Mouse (Mus musculus) limb, embryonic 13.5 days (tissue): Measurements from ENCODE around the gene Pus1. TPM values are rescaled to one million over a fixed set of nuclear protein-coding genes. Genes with fewer than 3 reads are reported as not detected.
A peak's percentile ranks its signal among the peaks of the same experiment; 100 is the strongest.
"Not testable (repeated sequence)": the region's sequence is repeated elsewhere in the genome, so short reads cannot be mapped to it uniquely, and the experiment has no call there.

ENCODE experiments used
- ATAC-seq: fragments of 200-750 bp; cut with Nextera tagmentation; 2 replicates; pipeline ENCODE4 v1.8.0; 2017; ENCODE audit warnings: low read depth, moderate number of reproducible peaks, moderate TSS enrichment; ENCODE audit not compliant: low FRiP score
- H3K27ac ChIP-seq: fragments of 300-500 bp; sonication (generic); 2 replicates; pipeline ENCODE4 v1.5.1; 2015; ENCODE audit warnings: inconsistent platforms, mild to moderate bottlenecking, moderate library complexity
- H3K27me3 ChIP-seq: fragments of 300-500 bp; sonication (generic); 2 replicates; pipeline ENCODE4 v1.6.1; 2015; ENCODE audit warnings: mild to moderate bottlenecking, inconsistent platforms
- H3K36me3 ChIP-seq: fragments of 300-500 bp; sonication (generic); 2 replicates; pipeline ENCODE4 v1.6.1; 2015; ENCODE audit warnings: inconsistent platforms, mild to moderate bottlenecking, moderate library complexity
- H3K4me1 ChIP-seq: fragments of 300-500 bp; sonication (generic); 2 replicates; pipeline ENCODE4 v1.6.1; 2015; ENCODE audit warnings: inconsistent platforms
- H3K4me2 ChIP-seq: fragments of 300-500 bp; sonication (generic); replicated peaks from 2 replicates; pipeline ENCODE4 v1.6.1; 2015; ENCODE audit warnings: inconsistent platforms, mild to moderate bottlenecking, moderate library complexity
- H3K4me3 ChIP-seq: fragments of 300-500 bp; sonication (generic); 2 replicates; pipeline ENCODE4 v1.5.1; 2015; ENCODE audit warnings: moderate library complexity, mild to moderate bottlenecking, inconsistent platforms
- H3K9ac ChIP-seq: fragments of 300-500 bp; sonication (generic); 2 replicates; pipeline ENCODE4 v1.6.1; 2015; ENCODE audit warnings: mild to moderate bottlenecking, inconsistent platforms
- H3K9me3 ChIP-seq: fragments of 300-500 bp; sonication (generic); 2 replicates; pipeline ENCODE4 v1.6.1; 2016; ENCODE audit warnings: inconsistent platforms
- WGBS: fragments of 180-500 bp; shearing (Covaris S2); methylation state at CpG from one replicate; pipeline ENCODE4 v1.1.7; 2015; 5-methylcytosine and 5-hydroxymethylcytosine counted together
- polyA plus RNA-seq: library from polyadenylated mRNA; unstranded; fragments of >200 nt; fragmentation: Nextera tagmentation; extraction: Ambion mirVana; gene quantifications from 2 replicates; pipeline ENCODE4 v1.2.1, GENCODE M21; 2015

The Pus1 gene
- polyA plus RNA-seq, 1 experiment from 2014 or later, result 33.0 TPM

GRCm38 (mm10) chr5:110779276-110779997 lies 1.0 kb downstream of the Pus1 start:
- Histone ChIP-seq H3K4me3 (peak overlapping the region; percentile 82), H3K36me3 (peaks cover 44% of the 10 kb centered on the region), H3K9me3 (no peaks in the 10 kb centered on the region), H3K27me3 (no peaks in the 10 kb centered on the region), H3K27ac (no peak overlapping the region), H3K4me1 (peaks cover 21% of the 10 kb centered on the region), H3K9ac (peak overlapping the region; percentile 89), H3K4me2 (peak overlapping the region; percentile 88)
- WGBS, result 16% methylated on average over 15 of the region's 15 CpGs
- ATAC-seq, result no peak

GRCm38 (mm10) chr5:110778263-110778662 lies 2.2 kb downstream of the Pus1 start:
- Histone ChIP-seq H3K9me3 (no peaks in the 10 kb centered on the region), H3K4me2 (0 out of 2 replicates have a peak overlapping the region, but pooled peaks have one; percentile 88), H3K9ac (no peak overlapping the region), H3K27me3 (no peaks in the 10 kb centered on the region), H3K4me3 (no peak overlapping the region), H3K4me1 (peaks cover 21% of the 10 kb centered on the region), H3K27ac (no peak overlapping the region), H3K36me3 (peaks cover 50% of the 10 kb centered on the region)
- WGBS, result 89% methylated on average over 12 of the region's 12 CpGs
- no peak for ATAC-seq

GRCm38 (mm10) chr5:110776141-110776540 lies 4.3 kb downstream of the Pus1 start:
- H3K27ac ChIP-seq, result no peak overlapping the region
- 90% methylated on average over 2 of the region's 2 CpGs for WGBS
- H3K9me3 ChIP-seq, result no peaks in the 10 kb centered on the region
- H3K9ac ChIP-seq, result no peak overlapping the region
- H3K4me3 ChIP-seq, result no peak overlapping the region
- peaks cover 59% of the 10 kb centered on the region for H3K36me3 ChIP-seq
- no peak overlapping the region for H3K4me2 ChIP-seq
- ATAC-seq, result no peak
- peaks cover 20% of the 10 kb centered on the region for H3K4me1 ChIP-seq
- H3K27me3 ChIP-seq, result no peaks in the 10 kb centered on the region

- Histone ChIP-seq H3K4me3 (no peak overlapping the region), H3K36me3 (peaks cover 59% of the 10 kb centered on the region), H3K4me2 (no peak overlapping the region), H3K9ac (no peak overlapping the region), H3K9me3 (no peaks in the 10 kb centered on the region), H3K4me1 (peaks cover 14% of the 10 kb centered on the region), H3K27ac (no peak overlapping the region), H3K27me3 (no peaks in the 10 kb centered on the region)
- no peak for ATAC-seq
- WGBS, result 92% methylated on average over 11 of the region's 11 CpGs
Observed at GRCm38 (mm10) chr5:110774511-110774910, 5.9 kb downstream of the Pus1 start.

GRCm38 (mm10) chr5:110772945-110773344 lies 7.5 kb downstream of the Pus1 start:
- 90% methylated on average over 10 of the region's 10 CpGs for WGBS
- not testable (repeated sequence) for H3K9ac ChIP-seq
- H3K36me3 ChIP-seq, result peaks cover 54% of the 10 kb centered on the region

GRCm38 (mm10) chr5:110770448-110771158 lies 9.9 kb downstream of the Pus1 start, which contains the start of gene Ep400:
Gene Ep400 (minus strand): TSS chr5:110770717.
- H3K27ac ChIP-seq, result peak within 1 kb of the TSS; percentile 94
- under 1% methylated on average over 83 of the region's 83 CpGs for WGBS
- H3K9me3 ChIP-seq, result no peaks in the 10 kb centered on the region
- H3K4me2 ChIP-seq, result peak within 1 kb of the TSS; percentile 79
- H3K27me3 ChIP-seq, result no peaks in the 10 kb centered on the region
- peaks cover 32% of the 10 kb centered on the region for H3K36me3 ChIP-seq
- peak within 1 kb of the TSS; percentile 97 for H3K9ac ChIP-seq
- H3K4me1 ChIP-seq, result peaks cover 16% of the 10 kb centered on the region
- peak; percentile 98 for ATAC-seq
- peak within 1 kb of the TSS; percentile 91 for H3K4me3 ChIP-seq

More at GRCm38 (mm10) chr5:110772945-110773344, 7.5 kb downstream of the Pus1 start:
- H3K9me3 ChIP-seq, ATAC-seq, H3K27ac ChIP-seq, H3K27me3 ChIP-seq, H3K4me2 ChIP-seq, H3K4me3 ChIP-seq: not testable (repeated sequence)
- peaks cover 16% of the 10 kb centered on the region for H3K4me1 ChIP-seq

GRCm38 (mm10) chr5:110770031-110770445 lies 10.4 kb downstream of the Pus1 start:
- no peaks in the 10 kb centered on the region for H3K9me3 ChIP-seq
- H3K4me3 ChIP-seq, result peak overlapping the region; percentile 91
- peaks cover 16% of the 10 kb centered on the region for H3K4me1 ChIP-seq
- peak; percentile 49 for ATAC-seq
- WGBS, result under 1% methylated on average over 53 of the region's 58 CpGs
- H3K36me3 ChIP-seq, result peaks cover 26% of the 10 kb centered on the region
- H3K4me2 ChIP-seq, result peak overlapping the region; percentile 79
- H3K27ac ChIP-seq, result peak overlapping the region; percentile 94
- H3K9ac ChIP-seq, result peak overlapping the region; percentile 97
- H3K27me3 ChIP-seq, result no peaks in the 10 kb centered on the region

GRCm38 (mm10) chr5:110769272-110769671 lies 11.2 kb downstream of the Pus1 start:
- peak overlapping the region; percentile 97 for H3K9ac ChIP-seq
- H3K36me3 ChIP-seq, result peaks cover 19% of the 10 kb centered on the region
- H3K27me3 ChIP-seq, result no peaks in the 10 kb centered on the region
- 47% methylated on average over 4 of the region's 4 CpGs for WGBS
- no peak for ATAC-seq
- H3K4me3 ChIP-seq, result peak overlapping the region; percentile 91
- peak overlapping the region; percentile 79 for H3K4me2 ChIP-seq
- peaks cover 16% of the 10 kb centered on the region for H3K4me1 ChIP-seq
- H3K27ac ChIP-seq, result no peak overlapping the region
- no peaks in the 10 kb centered on the region for H3K9me3 ChIP-seq

- Histone ChIP-seq H3K27ac (no peak overlapping the region), H3K9ac (no peak overlapping the region), H3K36me3 (peaks cover 5% of the 10 kb centered on the region), H3K4me1 (peaks cover 8% of the 10 kb centered on the region), H3K4me2 (no peak overlapping the region), H3K4me3 (no peak overlapping the region), H3K9me3 (no peaks in the 10 kb centered on the region), H3K27me3 (no peaks in the 10 kb centered on the region)
- ATAC-seq, result no peak
- 94% methylated on average over 8 of the region's 8 CpGs for WGBS
Observed at GRCm38 (mm10) chr5:110763890-110764289, 16.6 kb downstream of the Pus1 start.

GRCm38 (mm10) chr5:110745021-110745420 lies 35.4 kb downstream of the Pus1 start:
- Histone ChIP-seq H3K36me3 (peaks cover 25% of the 10 kb centered on the region), H3K4me2 (no peak overlapping the region), H3K9ac (no peak overlapping the region), H3K27ac (no peak overlapping the region), H3K4me1 (no peaks in the 10 kb centered on the region), H3K27me3 (no peaks in the 10 kb centered on the region), H3K4me3 (no peak overlapping the region), H3K9me3 (no peaks in the 10 kb centered on the region)
- 85% methylated on average over 1 of the region's 1 CpGs for WGBS
- no peak for ATAC-seq

- peaks cover 63% of the 10 kb centered on the region for H3K36me3 ChIP-seq
- no peak overlapping the region for H3K9ac ChIP-seq
- no peak for ATAC-seq
- no peak overlapping the region for H3K4me2 ChIP-seq
- H3K9me3 ChIP-seq, result no peaks in the 10 kb centered on the region
- H3K27ac ChIP-seq, result no peak overlapping the region
- 90% methylated on average over 7 of the region's 7 CpGs for WGBS
- no peaks in the 10 kb centered on the region for H3K27me3 ChIP-seq
- no peak overlapping the region for H3K4me3 ChIP-seq
- H3K4me1 ChIP-seq, result no peaks in the 10 kb centered on the region
Observed at GRCm38 (mm10) chr5:110739496-110740275, 40.8 kb downstream of the Pus1 start.

GRCm38 (mm10) chr5:110735606-110736005 lies 44.9 kb downstream of the Pus1 start:
- no peak overlapping the region for H3K4me2 ChIP-seq
- H3K27me3 ChIP-seq, result no peaks in the 10 kb centered on the region
- no peak overlapping the region for H3K9ac ChIP-seq
- no peaks in the 10 kb centered on the region for H3K4me1 ChIP-seq
- no peak overlapping the region for H3K27ac ChIP-seq
- no peaks in the 10 kb centered on the region for H3K9me3 ChIP-seq
- ATAC-seq, result no peak
- peaks cover 86% of the 10 kb centered on the region for H3K36me3 ChIP-seq
- 81% methylated on average over 1 of the region's 1 CpGs for WGBS
- H3K4me3 ChIP-seq, result no peak overlapping the region
